Mouse (Mus musculus) brain, embryonic 14.5 days (tissue): Measurements from ENCODE around the gene Gbf1.

Experiments
- CTCF ChIP-seq: fragments of 200-500 bp; IDR thresholded peaks from 2 replicates; pipeline ENCODE4 v1.5.1; 2012; ENCODE audit warnings: inconsistent platforms, mild to moderate bottlenecking, moderate library complexity, borderline replicate concordance; ENCODE audit not compliant: insufficient read depth, insufficient read length; ENCODE audit errors: extremely low read depth
- POLR2A ChIP-seq: fragments of 200-500 bp; IDR thresholded peaks from 2 replicates; pipeline ENCODE4 v1.6.1; 2012; ENCODE audit warnings: mild to moderate bottlenecking, inconsistent platforms, borderline replicate concordance; ENCODE audit not compliant: poor library complexity, insufficient read depth, insufficient read length, severe bottlenecking; ENCODE audit errors: extremely low read depth

DNA sequence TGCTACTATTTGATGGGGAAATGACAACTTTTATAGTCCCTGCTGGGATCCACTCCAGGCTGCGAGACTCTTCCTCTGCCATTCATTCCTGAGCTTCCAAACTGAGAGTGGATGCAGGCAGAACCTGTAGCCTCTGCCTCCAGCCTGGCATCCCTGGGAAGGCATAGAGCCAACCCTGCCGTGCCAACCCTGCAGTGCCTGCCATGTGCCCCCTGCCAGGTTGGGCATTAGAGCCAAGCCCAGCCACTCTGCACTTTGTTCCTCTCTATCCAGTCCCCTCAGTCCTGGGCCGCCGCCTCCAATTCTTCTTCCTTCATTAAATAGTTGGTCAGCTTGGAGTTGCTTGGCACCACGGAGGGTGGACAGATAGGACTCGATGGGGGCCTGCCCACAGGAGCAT is 133.7 kb downstream of the Gbf1 start:
- TF ChIP-seq CTCF (no peak), POLR2A (no peak)
